Mouse (Mus musculus) CH12.LX (cell line): ENCODE results near the gene Ccno. TPM values are rescaled to one million over a fixed set of nuclear protein-coding genes. Genes with fewer than 3 reads are reported as not detected.

Experiments
- DNase-seq: peaks from one replicate; pipeline ENCODE4 v3.0.0-alpha.2; 2013; ENCODE audit errors: extremely low read depth
- H3K27ac ChIP-seq: 2 replicates; pipeline ENCODE4 v1.5.1; 2012; ENCODE audit warnings: low read depth, mild to moderate bottlenecking, control low read depth, moderate library complexity; ENCODE audit not compliant: insufficient read depth
- H3K27me3 ChIP-seq: replicated peaks from 2 replicates; pipeline ENCODE3; 2012; ENCODE audit warnings: inconsistent platforms
- H3K36me3 ChIP-seq, 2 experiments: replicated peaks in 1 of 2; 2 replicates each; pipeline versions ENCODE3 to v1.6.1; 2012; ENCODE audit warnings: inconsistent platforms in 1 of 2, low read length in 1 of 2, mild to moderate bottlenecking in 1 of 2, mixed read lengths in 1 of 2, moderate library complexity in 1 of 2; ENCODE audit not compliant: control insufficient read depth in 1 of 2, insufficient read depth in 1 of 2
- H3K4me1 ChIP-seq, 2 experiments: 2 replicates each; pipeline ENCODE4 v1.6.1; 2012; ENCODE audit warnings: inconsistent platforms in 1 of 2, moderate library complexity in 1 of 2; ENCODE audit not compliant: insufficient read depth in 2 of 2, control insufficient read depth in 1 of 2
- H3K4me2 ChIP-seq: 2 replicates; pipeline ENCODE4 v1.6.1; 2012; ENCODE audit warnings: low read depth, mild to moderate bottlenecking, control low read depth; ENCODE audit not compliant: poor library complexity, insufficient read depth, severe bottlenecking
- H3K4me3 ChIP-seq, 3 experiments: fragments of 150-350 bp in 1 of 3; sonication (generic) in 1 of 3; replicated peaks in 1 of 3; 2 replicates each; pipeline versions ENCODE3 to v1.5.1; 2011 to 2012; ENCODE audit warnings: low read depth in 2 of 3, low read length in 2 of 3, mild to moderate bottlenecking in 2 of 3, moderate library complexity in 2 of 3, control low read depth in 1 of 3, improper control_type of control experiment in 1 of 3, inconsistent platforms in 1 of 3, mixed read lengths in 1 of 3; ENCODE audit not compliant: poor library complexity in 1 of 3
- H3K79me2 ChIP-seq: replicated peaks from 2 replicates; pipeline ENCODE4 v1.6.1; 2012; ENCODE audit warnings: mild to moderate bottlenecking, moderate library complexity; ENCODE audit not compliant: control insufficient read depth, poor library complexity, insufficient read depth, severe bottlenecking; ENCODE audit errors: extremely low read depth
- H3K9ac ChIP-seq: 2 replicates; pipeline ENCODE4 v1.6.1; 2012; ENCODE audit warnings: low read depth, mild to moderate bottlenecking, control low read depth, moderate library complexity; ENCODE audit not compliant: insufficient read depth
- H3K9me3 ChIP-seq: replicated peaks from 2 replicates; pipeline ENCODE3; 2012; ENCODE audit warnings: low read length, inconsistent platforms, mixed read lengths
- BHLHE40 ChIP-seq: IDR thresholded peaks from 2 replicates; pipeline ENCODE4 v1.6.1; 2011; ENCODE audit warnings: mild to moderate bottlenecking, low read depth, low read length, improper control_type of control experiment
- JUN ChIP-seq: IDR thresholded peaks from 2 replicates; pipeline ENCODE4 v1.6.1; 2011; ENCODE audit warnings: low read depth, mild to moderate bottlenecking, low read length, improper control_type of control experiment, moderate library complexity; ENCODE audit not compliant: insufficient read depth
- MAFK ChIP-seq: IDR thresholded peaks from 2 replicates; pipeline ENCODE4 v1.6.1; 2011; ENCODE audit warnings: low read length, improper control_type of control experiment; ENCODE audit not compliant: insufficient replicate concordance
- MAZ ChIP-seq: IDR thresholded peaks from 2 replicates; pipeline ENCODE4 v1.6.1; 2012; ENCODE audit warnings: low read depth, mild to moderate bottlenecking, inconsistent platforms, low read length, improper control_type of control experiment, moderate library complexity
- NELFE ChIP-seq: IDR thresholded peaks from 2 replicates; pipeline ENCODE4 v1.6.1; 2011; ENCODE audit warnings: low read depth, low read length, improper control_type of control experiment
- USF2 ChIP-seq: conservative IDR thresholded peaks from 2 replicates; pipeline ENCODE4 v1.6.1; 2011; ENCODE audit warnings: low read depth, low read length, improper control_type of control experiment
- ZMIZ1 ChIP-seq: IDR thresholded peaks from 2 replicates; pipeline ENCODE4 v1.6.1; 2012; ENCODE audit warnings: low read depth, mild to moderate bottlenecking, inconsistent platforms, low read length, improper control_type of control experiment
- dilution Hi-C: fragments of 300-500 bp; cut with MboI; formaldehyde crosslinking; loops from 2 replicates; pipeline ENCODE4 v1.14.3; 2020; ENCODE audit warnings: low sequenced_read_pairs; ENCODE audit not compliant: extremely low pct_unique_long_range_greater_than_20kb, extremely low pct_ligation_motif_present
- in situ Hi-C: fragments of 300-500 bp; cut with MboI; formaldehyde crosslinking; loops from 3 replicates; pipeline ENCODE4 v1.14.3; 2019; ENCODE audit warnings: low sequenced_read_pairs, low pct_ligation_motif_present, low pct_unique_long_range_greater_than_20kb, mixed read lengths
- polyA plus RNA-seq: library from polyadenylated mRNA; unstranded; fragments of >175 nt; gene quantifications from 2 replicates; pipeline ENCODE4 v1.2.1, GENCODE M21; 2012; ENCODE audit warnings: low read depth; ENCODE audit not compliant: insufficient read length
- total RNA-seq, 2 experiments: library from RNA; depleted of rRNA; stranded (reverse); fragments of 300-350 nt in 1 of 2; fragments of >200 nt in 1 of 2; gene quantifications; 2 replicates each; pipeline ENCODE4 v1.2.3; 2012 to 2014

The Ccno gene
- total and polyA plus RNA-seq, 3 experiments: 0.16 to 0.54 (median 0.21) TPM

DNA sequence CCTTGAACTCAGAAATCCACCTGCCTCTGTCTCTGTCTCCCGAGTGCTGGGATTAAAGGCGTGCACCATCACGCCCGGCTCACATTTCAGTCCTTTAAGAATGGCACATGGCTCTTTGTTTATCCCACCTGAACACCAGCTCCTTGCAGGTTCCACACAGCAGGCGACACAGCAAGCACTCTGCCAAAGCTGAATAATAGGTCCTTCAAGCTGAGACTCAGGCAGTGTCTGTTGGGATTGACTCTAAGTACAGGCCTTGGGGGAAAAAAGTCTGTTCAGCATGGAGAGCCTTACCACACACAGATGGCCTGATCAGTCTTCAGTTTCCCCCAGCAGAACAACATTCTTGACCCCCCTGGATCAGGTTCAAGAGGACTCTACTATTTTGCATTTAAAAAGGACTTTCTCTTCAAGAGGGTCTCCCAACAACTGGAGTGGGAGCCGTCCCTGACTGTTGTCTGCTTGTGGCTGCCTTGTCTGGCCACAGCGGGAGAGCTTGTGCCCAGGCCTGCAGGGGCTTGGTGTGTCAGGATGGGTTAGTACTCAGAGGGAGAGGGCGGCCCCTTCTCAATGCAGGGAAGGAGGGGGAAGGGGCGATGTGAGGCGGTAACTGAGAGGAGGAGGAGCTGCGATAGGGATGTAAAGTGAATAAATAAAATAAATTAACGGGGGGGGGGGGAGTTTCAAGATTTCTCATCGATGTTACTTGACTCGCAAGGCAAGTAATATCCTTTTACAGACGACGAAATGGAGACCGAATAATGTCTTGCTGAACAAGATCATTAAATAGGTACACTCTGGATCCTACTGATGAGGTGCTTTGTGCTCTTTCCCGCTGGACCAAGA lies 1.8 kb upstream of the Ccno start:
- DNase-seq: no peak
- no peaks in the 10 kb centered on the region for H3K36me3 ChIP-seq
- no peak overlapping the region for H3K4me3 ChIP-seq
- in situ Hi-C loops (loop anchor here (5.0 kb wide), 1 partner anchor 46 kb away; no protein-coding TSS in a partner anchor), dilution Hi-C loops (no loop called here)
- H3K27me3 ChIP-seq: peaks cover 73% of the 10 kb centered on the region
- peaks cover 3 to 14% of the 10 kb centered on the region in 2 experiments; a peak in 3 of 4 replicates for H3K4me1 ChIP-seq
- no peak overlapping the region for H3K9ac ChIP-seq
- no peak overlapping the region for H3K27ac ChIP-seq
- TF ChIP-seq MAZ: no peak
- no peaks in the 10 kb centered on the region for H3K9me3 ChIP-seq
- H3K4me2 ChIP-seq: no peak overlapping the region
- no peaks in the 10 kb centered on the region for H3K79me2 ChIP-seq

DNA sequence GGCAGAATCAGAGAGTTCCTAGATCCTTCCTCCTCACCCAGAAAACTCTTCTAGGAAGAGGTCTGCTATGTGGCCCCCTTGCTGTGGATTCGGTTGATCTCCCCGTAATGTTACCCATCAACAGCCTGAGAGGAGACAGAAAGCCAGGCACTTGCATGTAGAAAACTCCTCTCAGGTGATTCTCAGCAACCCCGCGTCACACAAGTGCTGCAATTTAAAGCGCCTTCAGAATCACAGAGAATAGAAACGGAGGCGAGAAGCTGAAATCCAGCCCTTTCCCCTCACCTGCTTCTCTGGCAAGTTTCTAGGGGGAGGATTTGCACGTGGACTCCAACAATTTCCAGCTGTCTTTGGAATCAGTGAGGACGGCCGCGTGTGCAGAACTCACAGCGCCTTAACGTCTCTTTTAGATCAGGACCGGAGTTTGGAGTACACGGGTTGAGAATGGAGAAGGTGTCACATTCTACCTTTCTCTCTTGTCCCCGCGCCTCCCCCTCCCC lies 1.1 kb upstream of the Ccno start:
- no peaks in the 10 kb centered on the region for H3K36me3 ChIP-seq
- DNase-seq: no peak
- H3K27ac ChIP-seq: no peak overlapping the region
- no peaks in the 10 kb centered on the region for H3K9me3 ChIP-seq
- in situ Hi-C loops: loop anchor here (5.0 kb wide), 1 partner anchor 46 kb away; no protein-coding TSS in a partner anchor
- dilution Hi-C loops: no loop called here
- H3K4me1 ChIP-seq: peaks cover 3 to 14% of the 10 kb centered on the region in 2 experiments; a peak in 3 of 4 replicates
- H3K79me2 ChIP-seq: no peaks in the 10 kb centered on the region
- H3K4me3 ChIP-seq: no peak overlapping the region
- no peak overlapping the region for H3K9ac ChIP-seq
- H3K27me3 ChIP-seq: peaks cover 77% of the 10 kb centered on the region
- TF ChIP-seq JUN (no peak), MAFK (no peak), BHLHE40 (no peak)
- no peak overlapping the region for H3K4me2 ChIP-seq

DNA sequence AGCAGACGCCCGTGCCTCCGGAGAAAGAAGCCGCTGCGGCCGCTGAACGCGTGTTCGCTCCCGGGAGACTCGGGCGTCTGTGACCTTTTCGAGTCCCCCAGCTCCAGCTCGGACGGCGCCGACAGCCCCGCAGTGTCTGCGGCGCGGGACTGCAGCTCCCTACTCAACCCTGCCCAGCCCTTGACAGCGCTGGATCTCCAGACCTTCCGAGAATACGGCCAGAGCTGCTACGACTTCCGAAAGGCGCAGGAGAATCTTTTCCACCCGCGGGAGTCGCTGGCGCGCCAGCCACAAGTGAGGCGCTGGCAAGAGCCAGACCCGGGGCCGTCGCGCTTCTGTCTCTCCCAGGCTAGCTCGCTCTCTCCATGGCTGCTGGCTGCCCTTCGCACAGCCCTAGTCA lies 389 bp downstream of the Ccno start:
- in situ Hi-C loops: loop anchor here (5.0 kb wide), 1 partner anchor 44 kb away; no protein-coding TSS in a partner anchor
- Histone ChIP-seq H3K27me3 (peaks cover 77% of the 10 kb centered on the region), H3K4me1 (peaks cover 3 to 14% of the 10 kb centered on the region in 2 experiments; a peak in 3 of 4 replicates), H3K79me2 (no peaks in the 10 kb centered on the region), H3K4me2 (peak overlapping the region; percentile 80), H3K27ac (no peak overlapping the region), H3K9me3 (no peaks in the 10 kb centered on the region), H3K9ac (peak overlapping the region; percentile 11; the same call in 1 of the 2 replicates), H3K36me3 (no peaks in the 10 kb centered on the region), H3K4me3 (peak overlapping the region; percentile 13 to 48 (median 45))
- TF ChIP-seq NELFE (0 out of 2 replicates have a peak, but pooled peaks have one; percentile 4), ZMIZ1 (0 out of 2 replicates have a peak, but pooled peaks have one; percentile 3), USF2 (no peak)
- DNase-seq: no peak
- dilution Hi-C loops: no loop called here
